ENCODE assay signal across 7 mouse cellular contexts in genomic region chr4:63404205-63404604, GRCm38 (mm10). TPM values are rescaled to one million over a fixed set of nuclear protein-coding genes. Genes with fewer than 3 reads are reported as not detected.
DNase-seq lines count a peak whose midpoint lies in the region; ATAC-seq and TF ChIP-seq lines count a peak whose summit lies in the region.

No protein-coding gene starts in this region.

- H3ac ChIP-seq in myocyte (ENCODE audit: control insufficient read depth, insufficient read length) = no peak overlapping the region

- peak; percentile 68 to 70 for DNase-seq in B cell, adult 2 months
- peak; percentile 87 for DNase-seq in induced T-regulatory cell, adult 2 months (ENCODE audit: low read depth)
- no peak for DNase-seq in ovary, postnatal 36 days (ENCODE audit: low spot score)
- no peak for DNase-seq in gastrocnemius, postnatal 4 days (ENCODE audit: low spot score in 2 of 2)
- DNase-seq in adrenal gland, postnatal 4 days (ENCODE audit: low spot score in 2 of 2) = no peak

- ATAC-seq in CD4-positive, CD25-positive, alpha-beta regulatory T cell, adult 4 months = peak; percentile 60

- H3K4me2 ChIP-seq in myocyte (ENCODE audit: low read depth) = peak overlapping the region; percentile 90

- TF ChIP-seq POLR2A in myocyte (IDR thresholded peaks at IDR 0.05; ENCODE audit: insufficient read length, low read depth) = no peak

- no peak overlapping the region for H3K4me3 ChIP-seq in myocyte

- H3K36me3 ChIP-seq in myocyte (ENCODE audit: control insufficient read depth, insufficient read depth) = no peaks in the 10 kb centered on the region

- no peaks in the 10 kb centered on the region for H3K27me3 ChIP-seq in myocyte (ENCODE audit: control insufficient read depth, insufficient read depth, insufficient read length)

- H3K79me2 ChIP-seq in myocyte (ENCODE audit: control insufficient read depth, insufficient read depth) = peaks cover 29% of the 10 kb centered on the region

TF ChIP-seq in myocyte, 11 proteins besides CTCF, POLR2A, EP300 and RAD21:
- no peak for TF ChIP-seq MAX (IDR thresholded peaks at IDR 0.05; ENCODE audit: low read depth)
- TF ChIP-seq TCF12 (IDR thresholded peaks at IDR 0.05; ENCODE audit: insufficient read depth, poor library complexity, severe bottlenecking) = no peak
- no peak for TF ChIP-seq MYOG (IDR thresholded peaks at IDR 0.05; ENCODE audit: control insufficient read depth in 1 of 3, insufficient read depth in 1 of 3, insufficient read length in 2 of 3, low read depth in 2 of 3)
- no peak for TF ChIP-seq CEBPB (IDR thresholded peaks at IDR 0.05; ENCODE audit: insufficient read depth, poor library complexity, severe bottlenecking)
- no peak for TF ChIP-seq TCF3 (IDR thresholded peaks at IDR 0.05; ENCODE audit: insufficient read length, low read depth)
- TF ChIP-seq MYOD1 (IDR thresholded peaks at IDR 0.05; ENCODE audit: control insufficient read depth in 1 of 3, insufficient read length in 2 of 3, low read depth in 2 of 3) = no peak
- no peak for TF ChIP-seq SRF (IDR thresholded peaks at IDR 0.05; ENCODE audit: control insufficient read depth, insufficient read length, low read depth)
- TF ChIP-seq E2F4 (IDR thresholded peaks at IDR 0.05; ENCODE audit: insufficient read depth) = no peak
- TF ChIP-seq USF1 (IDR thresholded peaks at IDR 0.05; ENCODE audit: low read depth) = no peak
- TF ChIP-seq REST (IDR thresholded peaks at IDR 0.05; ENCODE audit: insufficient read depth, insufficient read length) = no peak
- no peak for TF ChIP-seq POLR2AphosphoS2 (IDR thresholded peaks at IDR 0.05; ENCODE audit: insufficient read length, low read depth)

RNA-seq across cellular contexts. Expression of gene Akna, which starts 1.1 kb away (rescaled TPM):
- polyA plus RNA-seq in CD4-positive, CD25-positive, alpha-beta regulatory T cell, adult 4 months (2017; shearing (Covaris generic)) = 100 to 1,000 TPM in 1 of 2 experiments, 10 to 100 TPM in 1; 95.9 to 158 TPM
- polyA plus RNA-seq in myocyte (2012; fragmentation: generic; extraction: Trizol) = 5.6 TPM
- 1 to 10 TPM; 6.2 to 6.5 TPM for total RNA-seq in gastrocnemius, postnatal 4 days (2021)
- total RNA-seq in adrenal gland, postnatal 4 days (2021) = 1 to 10 TPM; 7.8 to 9.1 TPM

RNA-seq across cellular contexts. Expression of gene Orm2, which starts 42.0 kb away (rescaled TPM):
- under 1 TPM in 1 of 2 experiments, not detected in 1; 0.43 TPM for polyA plus RNA-seq in CD4-positive, CD25-positive, alpha-beta regulatory T cell, adult 4 months (2017; shearing (Covaris generic))
- not detected for polyA plus RNA-seq in myocyte (2012; fragmentation: generic; extraction: Trizol)
- total RNA-seq in gastrocnemius, postnatal 4 days (2021) = not detected
- total RNA-seq in adrenal gland, postnatal 4 days (2021) = under 1 TPM in 1 of 2 experiments, not detected in 1; 0.59 TPM

RNA-seq across cellular contexts. Expression of gene Orm3, which starts 48.2 kb away (rescaled TPM):
- polyA plus RNA-seq in CD4-positive, CD25-positive, alpha-beta regulatory T cell, adult 4 months (2017; shearing (Covaris generic)) = 1 to 10 TPM in 1 of 2 experiments, under 1 TPM in 1; 0.79 to 1.2 TPM
- 0.07 TPM for polyA plus RNA-seq in myocyte (2012; fragmentation: generic; extraction: Trizol)
- not detected for total RNA-seq in gastrocnemius, postnatal 4 days (2021)
- total RNA-seq in adrenal gland, postnatal 4 days (2021) = 1 to 10 TPM; 1.5 to 2.1 TPM

RNA-seq across cellular contexts. Expression of gene Orm1, which starts 59.8 kb away (rescaled TPM):
- not detected for polyA plus RNA-seq in CD4-positive, CD25-positive, alpha-beta regulatory T cell, adult 4 months (2017; shearing (Covaris generic))
- polyA plus RNA-seq in myocyte (2012; fragmentation: generic; extraction: Trizol) = not detected
- 1 to 10 TPM; 1.9 to 4.2 TPM for total RNA-seq in gastrocnemius, postnatal 4 days (2021)
- total RNA-seq in adrenal gland, postnatal 4 days (2021) = 1 to 10 TPM; 1.2 to 1.6 TPM

Comparison
In these comparisons a context has a peak if more than half of its experiments do, and no peak if none do; other contexts are left out.
1. DNase-seq: peak in B cell, adult 2 months (2 of 2) and induced T-regulatory cell, adult 2 months (single experiment); none in ovary, postnatal 36 days (single experiment), gastrocnemius, postnatal 4 days (0 of 2) and adrenal gland, postnatal 4 days (0 of 2).